Mouse (Mus musculus): ENCODE measurements at regions not wholly inside any gene's neighbourhood (a gene's known extent, or its start where the extent isn't known, plus 50 kb on each side); places are given as distances from the start of the nearest gene placed in this dataset.

DNA sequence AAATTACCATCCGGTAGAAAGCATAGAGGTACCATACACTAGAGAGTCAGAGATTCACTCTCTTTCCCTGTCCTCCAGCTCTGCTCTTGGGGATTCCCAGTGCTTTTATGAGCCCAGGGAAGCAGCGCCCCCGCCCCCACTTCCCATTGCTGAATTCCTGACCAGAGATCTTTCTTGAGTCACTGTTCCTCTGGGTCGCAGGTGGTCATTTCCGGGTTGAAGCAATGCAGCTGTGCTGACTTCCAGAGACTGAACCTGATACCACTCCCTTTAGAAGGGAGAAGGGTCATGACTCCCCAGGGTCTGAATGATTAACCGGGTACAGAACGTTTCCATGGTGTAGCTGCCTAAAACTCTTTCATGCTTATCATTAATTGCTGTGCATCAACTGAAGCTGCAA lies 128.9 kb downstream of the Cd83 start:
- DNase-seq (ENCODE audit: low spot score in 2 of 2): no peak

DNA sequence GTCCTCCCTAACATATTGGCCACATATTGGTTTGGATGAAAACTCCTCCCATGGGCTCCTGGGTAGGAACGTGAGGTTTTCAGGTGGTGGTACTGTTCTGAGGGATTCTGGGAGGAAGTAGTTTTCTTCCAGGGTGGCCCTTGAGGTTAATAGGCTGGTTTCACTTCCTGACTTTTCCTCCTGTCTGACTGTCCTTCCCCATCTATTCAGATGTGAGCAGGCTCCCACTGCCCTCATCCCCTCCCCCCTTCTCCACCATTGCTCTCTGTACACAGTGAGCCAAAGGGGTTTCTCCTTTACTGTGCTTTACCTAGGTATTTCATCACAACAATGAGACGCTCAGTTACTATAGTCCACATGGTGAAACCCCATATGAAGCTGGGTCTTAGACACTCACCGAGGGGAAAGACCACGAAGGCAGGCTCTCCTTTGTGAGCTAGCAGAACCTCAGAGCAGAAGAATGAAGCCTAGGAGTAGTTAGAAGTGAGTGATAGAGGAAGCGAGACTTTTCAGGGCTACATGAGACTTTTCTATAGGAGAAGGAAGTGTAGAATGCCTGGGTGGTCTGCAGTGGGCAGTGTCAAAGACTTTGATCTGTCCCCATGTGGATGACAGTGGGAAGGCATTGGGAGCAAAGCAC lies 135.3 kb downstream of the Cd83 start:
- DNase-seq (ENCODE audit: low spot score in 2 of 2): no peak

- no peak for DNase-seq (ENCODE audit: low spot score in 2 of 2)
These were observed 145.8 kb downstream of the Cd83 start for GRCm38 (mm10) chr13:43930081-43930981.

GRCm38 (mm10) chr13:43932946-43933345 lies 148.4 kb downstream of the Cd83 start:
- DNase-seq (ENCODE audit: low spot score in 2 of 2): no peak

- no peak for DNase-seq (ENCODE audit: low spot score in 2 of 2)
These were observed 150.7 kb downstream of the Cd83 start for GRCm38 (mm10) chr13:43935284-43935683.

DNA sequence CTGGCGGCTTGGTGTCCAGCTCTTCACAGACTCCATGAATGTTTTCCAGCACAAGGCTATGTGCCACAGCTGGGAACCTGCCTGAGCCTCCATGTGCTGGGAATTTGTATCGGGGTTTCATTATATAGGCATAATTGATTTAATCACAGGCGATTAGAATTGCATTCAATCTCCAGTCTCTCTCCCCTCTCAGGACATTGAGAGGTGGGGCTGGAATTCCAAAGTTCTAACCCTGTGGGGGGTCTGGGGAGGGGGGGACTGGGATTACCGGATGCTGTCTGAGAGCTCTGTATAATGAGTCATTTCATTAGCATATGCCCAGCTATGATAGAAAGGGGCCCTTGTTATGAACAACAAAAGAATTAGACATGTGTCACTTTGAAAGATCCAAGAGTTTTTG lies 151.9 kb downstream of the Cd83 start:
- no peak for DNase-seq (ENCODE audit: low spot score in 2 of 2)

DNA sequence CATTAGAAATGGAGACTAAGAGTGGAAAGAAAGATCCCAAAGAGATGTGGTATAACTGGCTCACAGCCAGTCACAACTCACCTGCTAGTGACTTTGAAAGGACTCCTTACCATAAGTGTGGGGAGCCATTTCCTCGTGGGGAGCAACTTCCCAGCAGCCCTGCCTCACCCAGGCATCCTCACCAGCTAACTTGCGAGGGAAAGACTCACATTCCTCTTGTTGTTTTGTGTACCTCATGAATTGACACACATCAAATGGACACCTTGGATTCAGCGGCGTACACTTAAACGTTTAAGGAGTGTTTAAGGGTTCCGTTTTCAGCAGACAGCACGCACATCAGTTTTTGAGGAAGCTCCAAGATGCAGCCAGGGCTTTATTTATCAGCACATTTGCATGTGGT lies 154.0 kb downstream of the Cd83 start:
- DNase-seq (ENCODE audit: low spot score in 2 of 2): no peak

- no peak for DNase-seq (ENCODE audit: low spot score in 2 of 2)
These were observed 154.8 kb downstream of the Cd83 start for GRCm38 (mm10) chr13:43939375-43939774.

DNA sequence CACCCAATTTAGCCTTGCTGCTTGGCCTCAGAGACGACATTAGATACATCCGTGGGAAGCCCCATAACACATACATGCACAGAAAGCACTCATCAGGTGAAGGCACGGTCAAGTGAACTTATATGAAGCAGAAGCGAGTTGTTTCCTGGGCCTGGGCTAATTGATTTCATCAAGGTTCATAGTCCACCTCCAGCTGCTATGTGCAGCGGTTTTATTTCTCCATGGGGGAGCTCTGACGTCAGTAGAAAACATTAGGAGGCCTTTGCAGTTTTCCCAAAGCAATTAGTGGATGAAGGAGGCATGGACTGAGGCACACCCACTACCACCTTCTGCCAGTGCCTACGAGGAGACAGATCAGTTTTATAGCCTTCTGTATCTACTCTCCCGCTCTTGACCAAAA lies 157.2 kb downstream of the Cd83 start:
- DNase-seq (ENCODE audit: low spot score in 2 of 2): no peak

- DNase-seq (ENCODE audit: low spot score in 2 of 2): no peak
These were observed 164.0 kb downstream of the Cd83 start for GRCm38 (mm10) chr13:43948606-43949005.

GRCm38 (mm10) chr13:43949740-43950643 lies 165.4 kb downstream of the Cd83 start:
- DNase-seq (ENCODE audit: low spot score in 2 of 2): no peak

DNA sequence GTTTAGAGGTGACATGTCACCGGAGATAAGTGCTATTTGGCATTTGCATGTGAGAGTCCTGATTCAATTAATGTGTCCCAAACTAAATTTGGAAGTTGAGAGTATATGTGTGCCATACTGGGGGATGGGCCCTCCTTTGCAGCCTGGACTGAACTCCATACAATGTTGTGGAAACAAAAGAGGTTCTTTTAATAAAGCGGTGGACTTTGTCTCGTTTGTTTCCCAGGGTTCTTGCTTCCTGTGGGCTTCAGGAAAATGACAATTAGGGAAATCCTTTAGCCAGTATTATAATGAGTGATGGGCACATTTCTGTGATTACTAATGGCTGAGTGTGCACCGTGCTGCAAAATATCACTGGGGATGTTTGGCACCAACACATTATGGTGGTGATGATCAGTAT lies 167.9 kb downstream of the Cd83 start:
- DNase-seq (ENCODE audit: low spot score in 2 of 2): no peak

GRCm38 (mm10) chr13:43952972-43953592 lies 168.5 kb downstream of the Cd83 start:
- no peak for DNase-seq (ENCODE audit: low spot score in 2 of 2)

GRCm38 (mm10) chr13:43954714-43955393 lies 170.3 kb downstream of the Cd83 start:
- no peak for DNase-seq (ENCODE audit: low spot score in 2 of 2)

DNA sequence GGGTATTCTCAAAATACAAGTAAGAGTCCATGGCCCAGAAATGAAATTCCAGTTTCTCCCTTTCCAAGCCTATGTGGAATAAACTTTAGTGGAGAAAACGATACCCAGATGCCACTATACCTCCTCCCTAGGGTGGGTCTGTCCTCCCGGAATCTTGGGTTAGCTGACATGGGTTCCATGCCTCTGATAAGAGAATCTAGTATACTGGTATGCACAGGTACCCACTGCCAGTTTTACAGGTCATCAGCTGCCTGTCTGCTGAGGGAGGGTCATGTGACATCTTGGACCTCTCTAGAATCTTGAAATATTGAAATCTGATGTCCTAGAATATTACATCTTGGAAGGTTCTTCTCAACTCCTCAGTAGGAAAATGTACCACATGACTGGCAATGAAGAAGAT lies 172.5 kb downstream of the Cd83 start:
- DNase-seq (ENCODE audit: low spot score in 2 of 2): no peak

GRCm38 (mm10) chr13:43959121-43959572 lies 174.6 kb downstream of the Cd83 start:
- DNase-seq (ENCODE audit: low spot score in 2 of 2): peak in 1 of 2 experiments; percentile 6

- peak in 1 of 2 experiments; percentile 6 for DNase-seq (ENCODE audit: low spot score in 2 of 2)
These were observed 176.6 kb downstream of the Cd83 start for GRCm38 (mm10) chr13:43961047-43961690.

- peak in 1 of 2 experiments; percentile 18 for DNase-seq (ENCODE audit: low spot score in 2 of 2)
These were observed 177.4 kb downstream of the Cd83 start for GRCm38 (mm10) chr13:43961987-43962386.

DNA sequence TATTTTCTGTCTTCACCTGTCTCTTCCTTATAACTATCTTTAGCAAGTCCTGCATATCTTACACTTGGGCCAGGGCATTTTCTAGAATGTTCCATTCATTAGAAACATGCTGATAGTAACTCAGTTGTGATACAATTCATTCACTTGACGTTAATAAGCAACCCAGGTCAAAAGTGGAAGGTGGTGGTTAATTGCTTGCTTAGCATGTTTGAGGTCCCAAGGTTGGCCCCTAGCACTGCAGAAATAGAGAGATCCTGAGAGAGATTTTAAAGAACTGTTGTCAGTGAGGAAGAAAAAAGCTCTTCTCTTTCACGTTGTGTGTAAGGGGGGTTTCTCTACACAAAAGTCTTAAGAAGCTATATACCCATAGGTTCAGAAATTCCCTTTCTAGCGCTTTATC lies 178.7 kb downstream of the Cd83 start:
- no peak for DNase-seq (ENCODE audit: low spot score in 2 of 2)

- no peak for DNase-seq (ENCODE audit: low spot score in 2 of 2)
These were observed 180.8 kb downstream of the Cd83 start for GRCm38 (mm10) chr13:43965256-43965905.
